Mouse (Mus musculus) stomach, postnatal 0 days (tissue): Measurements from ENCODE around the gene Arhgef10l. TPM values are rescaled to one million over a fixed set of nuclear protein-coding genes. Genes with fewer than 3 reads are reported as not detected.

Experiments used
- ATAC-seq: fragments of 200-750 bp; cut with Nextera tagmentation; 2 replicates; pipeline ENCODE4 v1.8.0; 2017; ENCODE audit not compliant: low FRiP score, low TSS enrichment
- DNase-seq: peaks from one replicate; pipeline ENCODE4 v3.0.0-alpha.2; 2016; ENCODE audit warnings: low spot score
- H3K27ac ChIP-seq: fragments of 300-500 bp; sonication (generic); replicated peaks from 2 replicates; pipeline ENCODE4 v1.5.1; 2014; ENCODE audit warnings: mild to moderate bottlenecking, control low read depth
- H3K27me3 ChIP-seq: fragments of 300-500 bp; sonication (generic); 2 replicates; pipeline ENCODE4 v1.6.1; 2014; ENCODE audit warnings: low read length; ENCODE audit not compliant: control insufficient read depth, insufficient read depth
- H3K36me3 ChIP-seq: fragments of 300-500 bp; sonication (generic); 2 replicates; pipeline ENCODE4 v1.6.1; 2014; ENCODE audit warnings: low read length, mixed read lengths; ENCODE audit not compliant: control insufficient read depth, insufficient read depth
- H3K4me1 ChIP-seq: fragments of 300-500 bp; sonication (generic); replicated peaks from 2 replicates; pipeline ENCODE4 v1.6.1; 2014; ENCODE audit warnings: antibody characterized with exemption; ENCODE audit not compliant: control insufficient read depth, insufficient read depth
- H3K4me2 ChIP-seq: fragments of 300-500 bp; sonication (generic); replicated peaks from 2 replicates; pipeline ENCODE4 v1.6.1; 2014; ENCODE audit warnings: low read depth, mild to moderate bottlenecking, control low read depth, moderate library complexity
- H3K4me3 ChIP-seq: fragments of 300-500 bp; sonication (generic); 2 replicates; pipeline ENCODE4 v1.5.1; 2014; ENCODE audit warnings: low read depth, low read length, control low read depth
- H3K9ac ChIP-seq: fragments of 300-500 bp; sonication (generic); 2 replicates; pipeline ENCODE4 v1.6.1; 2014; ENCODE audit warnings: mild to moderate bottlenecking, low read length, control low read depth, mixed read lengths
- H3K9me3 ChIP-seq: fragments of 300-500 bp; sonication (generic); 2 replicates; pipeline ENCODE4 v1.6.1; 2016; ENCODE audit warnings: low read length; ENCODE audit not compliant: control insufficient read depth
- CTCF ChIP-seq: IDR thresholded peaks from 2 replicates; pipeline ENCODE4 v1.5.1; 2016; ENCODE audit warnings: antibody characterized with exemption, low read depth, mild to moderate bottlenecking, moderate library complexity
- EP300 ChIP-seq: optimal IDR thresholded peaks from 2 replicates; pipeline ENCODE3; 2016; ENCODE audit warnings: antibody characterized with exemption
- WGBS: fragments of 180-500 bp; shearing (Covaris S2); extraction: QIAGEN DNeasy Blood & Tissue Kit; methylation state at CpG from one replicate; pipeline ENCODE4 v1.1.7; 2014; 5-methylcytosine and 5-hydroxymethylcytosine counted together
- polyA plus RNA-seq: library from polyadenylated mRNA; unstranded; fragments of >200 nt; fragmentation: Nextera tagmentation; extraction: Ambion mirVana; gene quantifications from 2 replicates; pipeline ENCODE4 v1.2.1, GENCODE M21; 2015

Gene Arhgef10l
- polyA plus RNA-seq, 1 experiment from 2014 or later: 11.3 TPM

DNA sequence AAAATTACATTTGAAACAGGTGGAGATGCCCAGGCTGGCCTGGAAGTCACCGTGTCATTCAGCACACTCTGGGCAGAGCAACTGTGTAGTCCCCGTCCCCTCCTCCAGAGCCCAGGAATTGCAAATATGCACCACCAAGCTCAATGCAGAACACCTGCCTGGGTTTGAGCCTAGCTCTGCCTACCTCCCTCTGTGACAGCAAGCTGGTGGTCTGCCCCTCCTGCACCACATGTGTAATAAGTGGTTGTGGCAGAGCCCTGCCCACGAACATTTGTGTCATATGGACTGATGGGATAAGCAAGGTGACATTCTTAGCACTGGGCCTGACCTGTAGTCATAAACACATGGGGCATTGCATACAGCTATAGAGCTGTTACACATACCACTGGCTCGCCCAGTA lies 63.8 kb downstream of the Arhgef10l start:
- 67% methylated on average over 4 of the region's 4 CpGs for WGBS

DNA sequence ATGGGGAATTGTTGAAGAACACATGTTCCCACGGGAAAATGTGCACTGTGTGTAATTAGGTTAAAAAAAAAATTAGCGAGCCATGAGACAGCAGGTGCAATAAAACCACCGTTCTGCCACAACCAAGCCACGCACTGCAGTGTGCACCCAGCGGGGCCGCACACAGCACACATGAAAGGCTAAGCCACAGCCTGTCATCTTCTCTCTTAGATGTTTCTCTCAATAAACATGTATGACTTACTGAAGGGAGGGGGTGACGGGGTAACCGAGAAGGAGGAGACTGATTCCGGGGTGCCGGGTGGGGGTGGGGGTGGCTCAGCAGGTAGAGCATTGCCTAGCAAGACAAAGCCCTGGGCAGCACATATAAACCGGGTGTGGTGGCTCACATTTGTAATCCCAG lies 64.7 kb downstream of the Arhgef10l start:
- no peak overlapping the region for H3K4me3 ChIP-seq
- H3K27me3 ChIP-seq: no peaks in the 10 kb centered on the region
- no peaks in the 10 kb centered on the region for H3K9me3 ChIP-seq
- ATAC-seq (no peak), DNase-seq (no peak)
- WGBS: 76% methylated on average over 11 of the region's 11 CpGs
- no peaks in the 10 kb centered on the region for H3K36me3 ChIP-seq
- no peaks in the 10 kb centered on the region for H3K4me1 ChIP-seq
- H3K9ac ChIP-seq: no peak overlapping the region
- no peak overlapping the region for H3K27ac ChIP-seq
- H3K4me2 ChIP-seq: no peak overlapping the region
- no peak for TF ChIP-seq CTCF
- TF ChIP-seq EP300: no peak

More for the DNA sequence above, 63.8 kb downstream of the Arhgef10l start:
- TF ChIP-seq EP300 (no peak), CTCF (no peak)
- DNase-seq (no peak), ATAC-seq (no peak)
- no peak overlapping the region for H3K27ac ChIP-seq
- H3K4me1 ChIP-seq: no peaks in the 10 kb centered on the region
- H3K9ac ChIP-seq: no peak overlapping the region
- H3K27me3 ChIP-seq: no peaks in the 10 kb centered on the region
- no peaks in the 10 kb centered on the region for H3K9me3 ChIP-seq
- no peak overlapping the region for H3K4me3 ChIP-seq
- H3K4me2 ChIP-seq: no peak overlapping the region
- H3K36me3 ChIP-seq: no peaks in the 10 kb centered on the region

DNA sequence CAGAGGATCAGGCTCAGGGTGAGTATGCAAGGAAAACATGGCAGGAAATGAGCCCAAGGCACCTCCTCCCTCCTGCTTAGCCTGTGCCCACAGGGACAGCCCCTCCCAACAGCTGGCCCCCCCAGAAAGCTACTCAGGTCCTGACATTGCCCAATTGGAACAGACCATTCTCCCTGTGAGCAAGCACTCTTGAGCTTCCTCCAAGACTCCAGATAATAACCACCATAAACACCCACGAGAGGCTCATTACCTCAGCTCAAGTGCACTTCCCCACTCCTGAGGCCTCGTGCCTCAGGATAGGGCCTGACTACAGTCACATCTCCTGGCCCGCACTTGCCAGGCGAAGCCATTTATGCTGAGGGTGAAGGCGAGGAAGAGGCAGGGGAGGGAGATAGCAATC lies 67.0 kb downstream of the Arhgef10l start:
- Histone ChIP-seq H3K9me3 (no peaks in the 10 kb centered on the region), H3K4me3 (no peak overlapping the region), H3K4me1 (no peaks in the 10 kb centered on the region), H3K27me3 (no peaks in the 10 kb centered on the region), H3K27ac (no peak overlapping the region), H3K36me3 (no peaks in the 10 kb centered on the region), H3K9ac (no peak overlapping the region), H3K4me2 (no peak overlapping the region)
- no peak for TF ChIP-seq EP300
- TF ChIP-seq CTCF: no peak
- ATAC-seq (no peak), DNase-seq (no peak)
- 75% methylated on average over 5 of the region's 5 CpGs for WGBS

DNA sequence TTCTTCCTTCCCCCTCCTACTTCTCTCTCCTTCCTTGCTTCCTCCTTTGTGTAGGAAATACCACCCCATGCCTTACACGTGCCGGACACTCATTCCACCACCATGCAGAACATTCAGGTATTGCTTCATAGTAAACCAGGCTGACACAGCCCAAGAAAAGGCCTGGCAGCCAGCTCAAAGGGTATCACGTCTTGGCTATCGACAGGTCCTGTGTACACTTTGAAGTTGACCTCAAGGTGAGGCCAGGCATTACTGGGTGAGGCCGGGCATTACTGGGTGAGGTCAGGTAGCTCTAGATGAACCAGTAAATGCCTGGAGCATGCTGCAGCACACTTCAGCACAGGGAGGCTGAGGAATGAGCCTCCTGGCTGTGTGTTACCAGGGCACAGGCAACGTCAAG lies 67.9 kb downstream of the Arhgef10l start:
- Histone ChIP-seq H3K9me3 (no peaks in the 10 kb centered on the region), H3K4me2 (no peak overlapping the region), H3K27ac (no peak overlapping the region), H3K4me3 (no peak overlapping the region), H3K4me1 (no peaks in the 10 kb centered on the region), H3K27me3 (no peaks in the 10 kb centered on the region), H3K36me3 (no peaks in the 10 kb centered on the region), H3K9ac (no peak overlapping the region)
- 89% methylated on average over 6 of the region's 6 CpGs for WGBS
- TF ChIP-seq EP300: no peak
- no peak for TF ChIP-seq CTCF
- DNase-seq (no peak), ATAC-seq (peak; percentile 54; the same call in 1 of the 2 replicates)

DNA sequence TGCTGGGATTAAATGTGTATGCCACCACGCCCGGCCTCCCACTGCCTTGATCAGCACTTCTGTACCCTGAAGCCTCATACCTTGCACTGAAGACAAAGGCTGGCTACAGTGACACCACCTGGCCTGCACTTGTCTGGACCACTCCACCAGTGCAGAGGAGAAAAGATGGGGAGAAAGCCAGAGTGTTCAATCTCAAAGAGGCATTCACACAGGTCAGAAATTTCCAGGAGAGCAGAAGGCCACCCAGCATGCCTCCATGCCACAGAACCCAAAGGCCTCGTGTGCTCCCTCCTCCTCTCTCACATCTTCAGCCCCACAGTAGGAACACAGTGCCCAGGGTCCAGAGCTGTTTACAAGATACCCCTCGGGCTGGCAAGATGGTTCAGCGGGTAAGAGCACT lies 68.4 kb downstream of the Arhgef10l start:
- no peak for TF ChIP-seq EP300
- TF ChIP-seq CTCF: no peak

DNA sequence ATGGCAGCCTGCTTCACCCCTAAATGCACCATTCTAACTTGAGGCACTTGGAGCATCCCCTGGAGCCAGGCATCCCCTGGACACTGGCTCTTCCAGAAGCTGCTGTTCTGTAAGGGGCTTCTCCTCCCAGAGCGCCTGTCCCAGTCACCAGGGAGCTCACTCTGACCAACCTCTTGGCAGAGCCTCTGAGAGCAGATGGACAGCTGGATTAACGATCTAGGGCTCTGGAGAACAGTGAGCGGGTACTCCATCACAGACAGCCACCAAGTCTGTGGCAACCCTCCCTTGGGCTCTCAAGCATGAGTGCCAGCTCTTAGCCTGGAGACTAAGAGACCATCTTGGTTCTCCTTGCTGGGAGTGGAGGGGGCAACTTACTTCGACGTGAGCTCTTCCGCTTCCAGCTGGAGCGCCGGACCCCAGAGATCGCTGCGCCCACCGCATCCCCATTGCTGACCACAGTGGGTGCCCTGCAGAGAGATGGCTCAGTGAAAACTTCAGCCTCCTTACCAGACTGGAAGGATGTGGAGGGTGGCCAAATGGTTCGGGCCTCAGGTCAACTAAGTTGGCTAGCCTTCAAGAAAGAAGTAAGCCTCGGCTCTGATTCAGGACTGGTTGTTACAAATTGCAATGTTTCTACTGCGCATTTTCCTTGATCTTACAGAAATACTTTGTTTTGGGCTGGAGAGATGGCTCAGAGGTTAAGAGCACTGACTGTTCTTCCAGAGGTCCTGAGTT lies 71.9 kb downstream of the Arhgef10l start:
- H3K4me2 ChIP-seq: no peak overlapping the region
- H3K4me3 ChIP-seq: no peak overlapping the region
- no peaks in the 10 kb centered on the region for H3K9me3 ChIP-seq
- no peaks in the 10 kb centered on the region for H3K36me3 ChIP-seq
- no peaks in the 10 kb centered on the region for H3K4me1 ChIP-seq
- no peaks in the 10 kb centered on the region for H3K27me3 ChIP-seq
- TF ChIP-seq CTCF (no peak), EP300 (no peak)
- 82% methylated on average over 14 of the region's 14 CpGs for WGBS
- no peak overlapping the region for H3K9ac ChIP-seq
- no peak overlapping the region for H3K27ac ChIP-seq
- DNase-seq (no peak), ATAC-seq (no peak)

More for the DNA sequence above, 68.4 kb downstream of the Arhgef10l start:
- H3K4me3 ChIP-seq: no peak overlapping the region
- H3K9me3 ChIP-seq: no peaks in the 10 kb centered on the region
- no peak overlapping the region for H3K27ac ChIP-seq
- no peak overlapping the region for H3K9ac ChIP-seq
- H3K4me1 ChIP-seq: no peaks in the 10 kb centered on the region
- no peaks in the 10 kb centered on the region for H3K27me3 ChIP-seq
- ATAC-seq (no peak), DNase-seq (no peak)
- WGBS: 99% methylated on average over 5 of the region's 5 CpGs
- H3K4me2 ChIP-seq: no peak overlapping the region
- no peaks in the 10 kb centered on the region for H3K36me3 ChIP-seq
